Mouse (Mus musculus) ES-E14 (cell line): Measurements from ENCODE around the gene Erbb3. TPM values are rescaled to one million over a fixed set of nuclear protein-coding genes. Genes with fewer than 3 reads are reported as not detected.
A peak's percentile ranks its signal among the peaks of the same experiment; 100 is the strongest.

Experiments
- DNase-seq: peaks from one replicate; pipeline ENCODE4 v3.0.0-alpha.2; 2013; ENCODE audit warnings: low read depth, low spot score
- H3K27ac ChIP-seq: 2 replicates; pipeline ENCODE4 v1.5.1; 2012; ENCODE audit warnings: low read depth, mild to moderate bottlenecking, low read length, moderate library complexity, mixed read lengths; ENCODE audit not compliant: poor library complexity, insufficient read depth, severe bottlenecking
- H3K36me3 ChIP-seq: 2 replicates; pipeline ENCODE4 v1.6.1; 2012; ENCODE audit warnings: mild to moderate bottlenecking, low read length, moderate library complexity, mixed read lengths; ENCODE audit not compliant: control insufficient read depth, poor library complexity, insufficient read depth, severe bottlenecking
- H3K4me1 ChIP-seq, 2 experiments: fragments of 150-350 bp in 1 of 2; sonication (generic) in 1 of 2; 2 replicates each; pipeline ENCODE4 v1.6.1; 2012; ENCODE audit warnings: low read length in 2 of 2, mild to moderate bottlenecking in 1 of 2, mixed read lengths in 1 of 2; ENCODE audit not compliant: control insufficient read depth in 2 of 2, insufficient read depth in 2 of 2, poor library complexity in 1 of 2
- H3K4me3 ChIP-seq, 2 experiments: fragments of 150-350 bp in 1 of 2; sonication (generic) in 1 of 2; 2 replicates each; pipeline ENCODE4 v1.5.1; 2012; ENCODE audit warnings: low read length in 2 of 2, low read depth in 1 of 2, mild to moderate bottlenecking in 1 of 2, mixed read lengths in 1 of 2; ENCODE audit not compliant: insufficient read depth in 1 of 2, poor library complexity in 1 of 2, severe bottlenecking in 1 of 2
- H3K9ac ChIP-seq: 2 replicates; pipeline ENCODE4 v1.6.1; 2012; ENCODE audit warnings: low read depth, mild to moderate bottlenecking, low read length, mixed read lengths; ENCODE audit not compliant: poor library complexity, insufficient read depth, severe bottlenecking
- H3K9me3 ChIP-seq: fragments of 150-350 bp; sonication (generic); 2 replicates; pipeline ENCODE4 v1.6.1; 2012; ENCODE audit warnings: low read depth, mild to moderate bottlenecking, low read length; ENCODE audit not compliant: control insufficient read depth, insufficient read depth
- CHD2 ChIP-seq: IDR thresholded peaks from 2 replicates; pipeline ENCODE4 v1.6.1; 2014; ENCODE audit warnings: mild to moderate bottlenecking, low read depth, low read length, inconsistent platforms
- HCFC1 ChIP-seq: IDR thresholded peaks from 2 replicates; pipeline ENCODE4 v1.6.1; 2012; ENCODE audit warnings: low read length, inconsistent platforms, borderline replicate concordance; ENCODE audit not compliant: insufficient read depth
- MAFK ChIP-seq: IDR thresholded peaks from 2 replicates; pipeline ENCODE4 v1.6.1; 2014; ENCODE audit warnings: mild to moderate bottlenecking, low read depth, low read length, inconsistent platforms; ENCODE audit not compliant: insufficient read depth
- ZC3H11A ChIP-seq: IDR thresholded peaks from 2 replicates; pipeline ENCODE4 v1.6.1; 2012; ENCODE audit warnings: low read depth, mild to moderate bottlenecking, inconsistent platforms, low read length, borderline replicate concordance
- ZNF384 ChIP-seq: IDR thresholded peaks from 2 replicates; pipeline ENCODE4 v1.6.1; 2012; ENCODE audit warnings: low read depth, low read length, inconsistent platforms
- in situ Hi-C, 2 experiments: fragments of 600-800 bp; cut with MboI; formaldehyde crosslinking; loops; one replicate each; pipeline ENCODE4 v1.15.1; 2025; ENCODE audit warnings: low sequenced_read_pairs in 2 of 2, inconsistent platforms in 1 of 2; ENCODE audit not compliant: unreplicated experiment in 2 of 2
- total RNA-seq: library from RNA; depleted of rRNA; stranded (reverse); fragments of 300-350 nt; gene quantifications from 2 replicates; pipeline ENCODE4 v1.2.3, GENCODE M21; 2012

The Erbb3 gene
- total RNA-seq, 1 experiment = 24.9 TPM

- DNase-seq = no peak
- no peaks in the 10 kb centered on the region for H3K36me3 ChIP-seq
- no peak overlapping the region for H3K27ac ChIP-seq
- in situ Hi-C loops = no loop called here
- no peak overlapping the region for H3K9ac ChIP-seq
- TF ChIP-seq ZNF384 = no peak
- TF ChIP-seq HCFC1 = no peak
- no peak for TF ChIP-seq MAFK
- TF ChIP-seq CHD2 = no peak
- TF ChIP-seq ZC3H11A = no peak
- peaks cover 3 to 11% of the 10 kb centered on the region in 2 experiments for H3K4me1 ChIP-seq
- H3K4me3 ChIP-seq = no peak overlapping the region
- H3K9me3 ChIP-seq = no peaks in the 10 kb centered on the region
Measured at GRCm38 (mm10) chr10:128602470-128603128, 13.1 kb upstream of the Erbb3 start.

DNA sequence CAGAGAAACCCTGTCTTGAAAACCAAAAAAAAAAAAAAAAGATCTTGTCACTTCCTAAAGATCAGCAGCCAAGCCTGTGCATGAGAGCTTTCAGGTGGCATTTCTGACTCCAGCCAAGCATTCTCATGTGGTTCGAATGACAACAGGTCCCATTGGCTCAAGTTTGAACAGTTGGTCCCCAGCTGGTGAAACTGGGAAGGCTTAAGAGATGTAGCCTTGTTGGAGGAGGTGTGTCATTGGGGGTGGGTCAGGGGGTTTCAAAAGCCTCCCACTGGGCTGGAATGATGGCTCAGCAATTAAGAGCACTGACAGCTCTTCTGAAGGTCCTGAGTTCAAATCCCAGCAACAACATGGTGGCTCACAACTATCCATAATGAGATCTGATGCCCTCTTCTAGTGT is 12.0 kb upstream of the Erbb3 start:
- H3K4me1 ChIP-seq = peaks cover 3 to 11% of the 10 kb centered on the region in 2 experiments
- no peak overlapping the region for H3K4me3 ChIP-seq
- H3K9ac ChIP-seq = no peak overlapping the region
- TF ChIP-seq MAFK (0 out of 2 replicates have a peak, but pooled peaks have one; percentile 49), ZNF384 (no peak)
- no peak overlapping the region for H3K27ac ChIP-seq
- no peak for DNase-seq
- no peaks in the 10 kb centered on the region for H3K36me3 ChIP-seq
- in situ Hi-C loops = no loop called here
- H3K9me3 ChIP-seq = no peaks in the 10 kb centered on the region

DNA sequence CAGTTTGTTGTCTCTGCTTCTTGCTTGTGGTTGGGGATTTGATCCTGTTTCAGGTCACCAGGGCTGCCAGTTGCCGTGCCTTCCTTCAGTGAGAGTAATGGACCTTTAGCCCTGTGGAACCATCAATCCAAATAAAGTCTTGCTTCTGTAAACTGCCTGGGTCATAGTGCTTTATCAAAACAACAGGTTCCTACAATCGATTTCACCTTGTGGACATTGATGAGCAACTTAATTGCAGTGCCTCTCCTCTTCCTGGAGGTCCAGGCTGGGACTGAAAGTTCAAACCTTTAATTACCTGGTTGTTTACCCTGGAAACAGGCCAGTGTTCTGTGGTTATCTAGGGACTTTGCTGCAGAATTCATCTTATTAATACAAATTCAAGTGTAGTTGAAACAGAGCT is 9.0 kb upstream of the Erbb3 start:
- H3K9me3 ChIP-seq = no peaks in the 10 kb centered on the region
- no peak overlapping the region for H3K9ac ChIP-seq
- TF ChIP-seq ZC3H11A (no peak), CHD2 (no peak), MAFK (no peak), ZNF384 (no peak)
- no peak overlapping the region for H3K4me3 ChIP-seq
- no peak overlapping the region for H3K27ac ChIP-seq
- in situ Hi-C loops = no loop called here
- H3K36me3 ChIP-seq = no peaks in the 10 kb centered on the region
- DNase-seq = no peak
- H3K4me1 ChIP-seq = no peaks in the 10 kb centered on the region

DNA sequence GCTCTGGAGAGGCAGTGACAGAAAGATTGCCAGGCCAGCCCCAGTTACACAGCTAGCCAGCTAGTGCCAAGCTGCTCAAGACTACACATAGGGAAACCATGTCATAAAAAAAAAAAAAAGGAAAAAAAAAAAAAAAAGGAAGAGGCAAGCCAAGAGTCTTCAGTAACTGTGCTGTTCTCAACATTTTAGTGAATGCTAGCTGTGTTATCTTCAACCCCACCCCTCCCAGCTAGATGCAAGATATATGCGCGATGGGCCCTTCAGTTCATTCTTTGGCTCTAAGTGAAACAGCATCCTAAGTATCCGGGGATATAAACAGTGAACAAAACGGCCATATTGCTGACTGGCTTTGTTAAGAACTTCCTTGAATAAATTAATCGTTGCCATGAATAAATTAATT is 3.3 kb upstream of the Erbb3 start:
- in situ Hi-C loops = no loop called here
- H3K4me1 ChIP-seq = peaks cover 6 to 7% of the 10 kb centered on the region in 2 experiments
- H3K27ac ChIP-seq = no peak overlapping the region
- H3K4me3 ChIP-seq = no peak overlapping the region
- no peaks in the 10 kb centered on the region for H3K36me3 ChIP-seq
- no peaks in the 10 kb centered on the region for H3K9me3 ChIP-seq
- TF ChIP-seq HCFC1 (no peak), ZC3H11A (no peak), MAFK (no peak), ZNF384 (no peak), CHD2 (no peak)
- H3K9ac ChIP-seq = no peak overlapping the region
- no peak for DNase-seq

GRCm38 (mm10) chr10:128591436-128591835 is 2.0 kb upstream of the Erbb3 start:
- Histone ChIP-seq H3K36me3 (no peaks in the 10 kb centered on the region), H3K9me3 (no peaks in the 10 kb centered on the region), H3K4me3 (no peak overlapping the region), H3K9ac (no peak overlapping the region), H3K4me1 (peaks cover 6 to 15% of the 10 kb centered on the region in 2 experiments), H3K27ac (no peak overlapping the region)
- no peak for TF ChIP-seq ZC3H11A
- DNase-seq = no peak
- in situ Hi-C loops = no loop called here
